Mouse (Mus musculus): ENCODE results near the gene Il1r2. TPM values are rescaled to one million over a fixed set of nuclear protein-coding genes. Genes with fewer than 3 reads are reported as not detected.

The Il1r2 gene
- polyA plus RNA-seq, 2 experiments = 0.19 to 1.2 TPM

- H3K27ac ChIP-seq = no peak overlapping the region
- 0 out of 4 replicates have a peak, but pooled peaks cover 0 to 2% of the 10 kb centered on the region in 2 experiments for H3K4me1 ChIP-seq (replicated peaks; ENCODE audit: control insufficient read depth in 2 of 2, insufficient read depth in 2 of 2, low read length in 1 of 2)
- H3K9ac ChIP-seq (replicated peaks) = no peak overlapping the region
- no peak overlapping the region for H3K4me2 ChIP-seq (ENCODE audit: low read depth)
- H3K4me3 ChIP-seq (ENCODE audit: insufficient read depth in 1 of 2, low read depth in 2 of 2, low read length in 2 of 2) = no peak overlapping the region
- WGBS (ENCODE audit: insufficient replicate concordance) = 59% methylated on average over 4 of the region's 4 CpGs
- ATAC-seq (ENCODE audit: insufficient read depth) (no peak), DNase-seq (ENCODE audit: low read depth in 3 of 3, low spot score in 3 of 3) (no peak)
- H3K9me3 ChIP-seq (ENCODE audit: control insufficient read depth, low read length) = no peaks in the 10 kb centered on the region
- TF ChIP-seq CTCF (IDR thresholded peaks at IDR 0.05; ENCODE audit: low read depth) (no peak), EP300 (IDR thresholded peaks at IDR 0.05; ENCODE audit: low read depth) (no peak)
- no peaks in the 10 kb centered on the region for H3K27me3 ChIP-seq (ENCODE audit: control insufficient read depth, insufficient read depth, low read length)
- no peaks in the 10 kb centered on the region for H3K36me3 ChIP-seq (replicated peaks; ENCODE audit: control insufficient read depth, insufficient read depth, low read depth)
Measured at GRCm38 (mm10) chr1:40164331-40164730, 90.5 kb downstream of the Il1r2 start.

DNA sequence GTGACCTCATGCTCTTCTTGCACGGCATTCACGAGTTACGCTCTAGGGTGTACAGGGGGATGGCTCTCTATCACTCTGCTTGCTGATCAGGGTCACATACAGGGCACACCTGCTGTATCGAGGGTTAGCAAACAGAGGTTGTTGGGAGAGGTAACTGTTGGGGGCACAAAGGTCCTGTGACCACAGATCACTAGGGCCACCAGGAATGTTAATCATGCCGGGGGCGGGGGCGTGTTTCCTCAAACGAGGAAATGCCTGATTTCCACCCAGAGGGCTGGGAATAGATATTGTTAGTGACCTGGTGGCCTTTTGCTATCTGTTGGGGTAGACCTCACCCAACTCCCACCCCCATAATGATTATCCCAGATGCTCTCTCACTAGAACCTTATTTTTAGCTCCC is 93.7 kb downstream of the Il1r2 start:
- Histone ChIP-seq H3K27ac (no peak overlapping the region), H3K27me3 (ENCODE audit: control insufficient read depth, insufficient read depth, low read length) (no peaks in the 10 kb centered on the region), H3K4me2 (ENCODE audit: low read depth) (no peak overlapping the region), H3K9ac (replicated peaks) (no peak overlapping the region), H3K9me3 (ENCODE audit: control insufficient read depth, low read length) (no peaks in the 10 kb centered on the region), H3K4me1 (replicated peaks; ENCODE audit: control insufficient read depth in 2 of 2, insufficient read depth in 2 of 2, low read length in 1 of 2) (peaks cover 0 to 5% of the 10 kb centered on the region in 2 experiments; a peak in 1 of 4 replicates), H3K36me3 (replicated peaks; ENCODE audit: control insufficient read depth, insufficient read depth, low read depth) (no peaks in the 10 kb centered on the region), H3K4me3 (ENCODE audit: insufficient read depth in 1 of 2, low read depth in 2 of 2, low read length in 2 of 2) (no peak overlapping the region)
- ATAC-seq (ENCODE audit: insufficient read depth) = peak; percentile 73
- TF ChIP-seq CTCF (IDR thresholded peaks at IDR 0.05; ENCODE audit: low read depth) (no peak), EP300 (IDR thresholded peaks at IDR 0.05; ENCODE audit: low read depth) (no peak)
- peak in 2 of 3 experiments; percentile 31 to 35 for DNase-seq (ENCODE audit: low read depth in 3 of 3, low spot score in 3 of 3)
- 68% methylated on average over 8 of the region's 8 CpGs for WGBS (ENCODE audit: insufficient replicate concordance)

GRCm38 (mm10) chr1:40171878-40172277 is 98.0 kb downstream of the Il1r2 start:
- ATAC-seq (ENCODE audit: insufficient read depth) (no peak), DNase-seq (ENCODE audit: low read depth in 3 of 3, low spot score in 3 of 3) (no peak)
- Histone ChIP-seq H3K4me3 (ENCODE audit: insufficient read depth in 1 of 2, low read depth in 2 of 2, low read length in 2 of 2) (no peak overlapping the region), H3K4me1 (replicated peaks; ENCODE audit: control insufficient read depth in 2 of 2, insufficient read depth in 2 of 2, low read length in 1 of 2) (peaks cover 0 to 7% of the 10 kb centered on the region in 2 experiments; a peak in 1 of 4 replicates), H3K36me3 (replicated peaks; ENCODE audit: control insufficient read depth, insufficient read depth, low read depth) (no peaks in the 10 kb centered on the region), H3K27ac (no peak overlapping the region), H3K27me3 (ENCODE audit: control insufficient read depth, insufficient read depth, low read length) (no peaks in the 10 kb centered on the region), H3K9me3 (ENCODE audit: control insufficient read depth, low read length) (no peaks in the 10 kb centered on the region), H3K4me2 (ENCODE audit: low read depth) (no peak overlapping the region), H3K9ac (replicated peaks) (no peak overlapping the region)
- TF ChIP-seq EP300 (IDR thresholded peaks at IDR 0.05; ENCODE audit: low read depth) = no peak
- no peak for TF ChIP-seq CTCF (IDR thresholded peaks at IDR 0.05; ENCODE audit: low read depth)
- WGBS (ENCODE audit: insufficient replicate concordance) = 58% methylated on average over 5 of the region's 5 CpGs

GRCm38 (mm10) chr1:40174146-40174545 is 100.3 kb downstream of the Il1r2 start:
- TF ChIP-seq CTCF (IDR thresholded peaks at IDR 0.05; ENCODE audit: low read depth) = no peak
- TF ChIP-seq EP300 (IDR thresholded peaks at IDR 0.05; ENCODE audit: low read depth) = no peak
- Histone ChIP-seq H3K27me3 (ENCODE audit: control insufficient read depth, insufficient read depth, low read length) (no peaks in the 10 kb centered on the region), H3K9ac (replicated peaks) (no peak overlapping the region), H3K4me2 (ENCODE audit: low read depth) (no peak overlapping the region), H3K36me3 (replicated peaks; ENCODE audit: control insufficient read depth, insufficient read depth, low read depth) (no peaks in the 10 kb centered on the region), H3K9me3 (ENCODE audit: control insufficient read depth, low read length) (no peaks in the 10 kb centered on the region), H3K4me1 (replicated peaks; ENCODE audit: control insufficient read depth in 2 of 2, insufficient read depth in 2 of 2, low read length in 1 of 2) (peaks cover 0 to 7% of the 10 kb centered on the region in 2 experiments; a peak in 1 of 4 replicates), H3K4me3 (ENCODE audit: insufficient read depth in 1 of 2, low read depth in 2 of 2, low read length in 2 of 2) (no peak overlapping the region), H3K27ac (no peak overlapping the region)
- 73% methylated on average over 3 of the region's 3 CpGs for WGBS (ENCODE audit: insufficient replicate concordance)
- DNase-seq (ENCODE audit: low read depth in 3 of 3, low spot score in 3 of 3) (no peak), ATAC-seq (ENCODE audit: insufficient read depth) (no peak)

Other genes with a start within 250 kb of the Il1r2 start
- 8.6 and 14.5 TPM in 2 replicates for gene Map4k4, start 173.2 kb upstream of the Il1r2 start, polyA plus RNA-seq (2012; rRNA removed)
- 2.3 and 2.7 TPM in 2 replicates for gene Map4k4, start 173.2 kb upstream of the Il1r2 start, polyA plus RNA-seq (2014; fragmentation: Nextera tagmentation; extraction: Ambion mirVana)
- 2.7 and 2.9 TPM in 2 replicates for gene Il1r1, start 151.0 kb downstream of the Il1r2 start, polyA plus RNA-seq (2012; rRNA removed)
- gene Il1r1, start 151.0 kb downstream of the Il1r2 start, polyA plus RNA-seq (2014; fragmentation: Nextera tagmentation; extraction: Ambion mirVana) = 9.2 and 9.9 TPM in 2 replicates